Mouse (Mus musculus) hindbrain, embryonic 12.5 days (tissue): ENCODE results near the gene Iffo2. TPM values are rescaled to one million over a fixed set of nuclear protein-coding genes. Genes with fewer than 3 reads are reported as not detected.

Source experiments
- microRNA-seq: library from miRNA; unstranded; fragments of <30 nt; microRNA quantifications from one replicate; pipeline ENCODE4, GENCODE M21; 2017
- polyA plus RNA-seq: library from polyadenylated mRNA; unstranded; fragments of >200 nt; fragmentation: Nextera tagmentation; extraction: Ambion mirVana; gene quantifications from 2 replicates; pipeline ENCODE4 v1.2.1, GENCODE M21; 2016

Gene Iffo2
- polyA plus RNA-seq, 1 experiment from 2014 or later: 5.8 TPM

Small RNA genes lying within 50 kb of the gene (microRNA-seq; reads per million reads assigned to microRNA genes)
- not detected for gene Gm25571
- gene Mir7020: not detected

Other genes with a start within 250 kb of the Iffo2 start
- 14.4 and 14.8 TPM in 2 replicates for gene Pqlc2, start 219.8 kb upstream of the Iffo2 start, polyA plus RNA-seq
- gene Akr7a5, start 219.8 kb upstream of the Iffo2 start, polyA plus RNA-seq: 70.0 and 76.2 TPM in 2 replicates
- 89.2 and 91.4 TPM in 2 replicates for gene Mrto4, start 178.0 kb upstream of the Iffo2 start, polyA plus RNA-seq
- gene Emc1, start 178.0 kb upstream of the Iffo2 start, polyA plus RNA-seq: 42.5 and 43.6 TPM in 2 replicates
- gene Ubr4, start 177.9 kb upstream of the Iffo2 start, polyA plus RNA-seq: 79.7 and 80.1 TPM in 2 replicates
- not detected in 2 replicates for gene Gm21969, start 72.6 kb downstream of the Iffo2 start, polyA plus RNA-seq
- 20.6 and 21.4 TPM in 2 replicates for gene Aldh4a1, start 92.3 kb downstream of the Iffo2 start, polyA plus RNA-seq
- not detected in 2 replicates for gene Tas1r2, start 123.0 kb downstream of the Iffo2 start, polyA plus RNA-seq